Mouse (Mus musculus) forebrain, embryonic 11.5 days (tissue): ENCODE data around the gene Gnaq. TPM values are rescaled to one million over a fixed set of nuclear protein-coding genes. Genes with fewer than 3 reads are reported as not detected.
"Not testable (repeated sequence)": the region's sequence is repeated elsewhere in the genome, so short reads cannot be mapped to it uniquely, and the experiment has no call there.

Experiments used
- ATAC-seq: fragments of 200-750 bp; cut with Nextera tagmentation; replicated peaks from 2 replicates; pipeline ENCODE4 v1.8.0; 2017; ENCODE audit warnings: moderate TSS enrichment; ENCODE audit not compliant: low FRiP score
- DNase-seq: peaks from one replicate; pipeline ENCODE4 v3.0.0-alpha.2; 2017; ENCODE audit warnings: low spot score
- H3K27ac ChIP-seq: fragments of 300-500 bp; sonication (generic); 2 replicates; pipeline ENCODE4 v1.5.1; 2014; ENCODE audit warnings: low read depth, low read length
- H3K27me3 ChIP-seq: fragments of 300-500 bp; sonication (generic); 2 replicates; pipeline ENCODE4 v1.6.1; 2014; ENCODE audit warnings: mild to moderate bottlenecking, low read length, mixed read lengths; ENCODE audit not compliant: control insufficient read depth, insufficient read depth
- H3K36me3 ChIP-seq: fragments of 300-500 bp; sonication (generic); 2 replicates; pipeline ENCODE4 v1.6.1; 2014; ENCODE audit warnings: mild to moderate bottlenecking, low read length, moderate library complexity, mixed read lengths; ENCODE audit not compliant: control insufficient read depth, insufficient read depth
- H3K4me1 ChIP-seq: fragments of 300-500 bp; sonication (generic); replicated peaks from 2 replicates; pipeline ENCODE4 v1.6.1; 2014; ENCODE audit warnings: low read length, mixed read lengths; ENCODE audit not compliant: control insufficient read depth, insufficient read depth
- H3K4me2 ChIP-seq: fragments of 300-500 bp; sonication (generic); 2 replicates; pipeline ENCODE4 v1.6.1; 2014; ENCODE audit warnings: low read depth, mild to moderate bottlenecking, low read length, moderate library complexity, mixed read lengths; ENCODE audit not compliant: severe bottlenecking
- H3K4me3 ChIP-seq: fragments of 300-500 bp; sonication (generic); 2 replicates; pipeline ENCODE4 v1.5.1; 2014; ENCODE audit warnings: low read depth, low read length
- H3K9ac ChIP-seq: fragments of 300-500 bp; sonication (generic); 2 replicates; pipeline ENCODE4 v1.6.1; 2014; ENCODE audit warnings: low read length
- H3K9me3 ChIP-seq: fragments of 300-500 bp; sonication (generic); 2 replicates; pipeline ENCODE4 v1.6.1; 2016; ENCODE audit warnings: low read length, mixed read lengths; ENCODE audit not compliant: control insufficient read depth
- WGBS: fragments of 180-500 bp; shearing (Covaris S2); extraction: QIAGEN DNeasy Blood & Tissue Kit; methylation state at CpG from one replicate; pipeline ENCODE4 v1.1.7; 2014; 5-methylcytosine and 5-hydroxymethylcytosine counted together
- polyA plus RNA-seq: library from polyadenylated mRNA; unstranded; fragments of >200 nt; fragmentation: Nextera tagmentation; extraction: Ambion mirVana; gene quantifications from 2 replicates; pipeline ENCODE4 v1.2.1, GENCODE M21; 2014

Gene Gnaq
- polyA plus RNA-seq, 1 experiment from 2014 or later: 19.7 TPM

DNA sequence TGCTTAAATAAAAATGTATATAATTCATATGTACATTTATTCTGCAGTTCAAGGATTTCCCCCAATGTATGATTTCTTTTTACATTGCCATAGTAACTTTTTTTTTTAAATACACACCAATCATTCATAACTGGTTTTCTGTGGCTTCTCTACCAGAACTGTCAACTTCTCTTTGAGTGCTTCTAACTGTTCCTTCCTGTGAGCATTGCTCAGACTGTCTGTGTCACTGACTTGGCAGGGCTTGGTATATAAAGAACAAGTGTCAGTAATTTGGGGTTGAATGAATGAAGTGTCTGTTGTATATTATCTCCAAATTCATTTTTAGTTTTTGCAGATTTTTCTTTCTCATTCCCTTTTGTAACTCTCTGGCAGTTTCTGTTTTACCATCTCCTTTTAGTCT is 21.8 kb downstream of the Gnaq start:
- Histone ChIP-seq H3K27ac (no peak overlapping the region), H3K27me3 (no peaks in the 10 kb centered on the region), H3K9ac (no peak overlapping the region), H3K4me3 (no peak overlapping the region), H3K4me2 (no peak overlapping the region), H3K36me3 (no peaks in the 10 kb centered on the region), H3K9me3 (no peaks in the 10 kb centered on the region), H3K4me1 (no peaks in the 10 kb centered on the region)
- DNase-seq (no peak), ATAC-seq (no peak)

DNA sequence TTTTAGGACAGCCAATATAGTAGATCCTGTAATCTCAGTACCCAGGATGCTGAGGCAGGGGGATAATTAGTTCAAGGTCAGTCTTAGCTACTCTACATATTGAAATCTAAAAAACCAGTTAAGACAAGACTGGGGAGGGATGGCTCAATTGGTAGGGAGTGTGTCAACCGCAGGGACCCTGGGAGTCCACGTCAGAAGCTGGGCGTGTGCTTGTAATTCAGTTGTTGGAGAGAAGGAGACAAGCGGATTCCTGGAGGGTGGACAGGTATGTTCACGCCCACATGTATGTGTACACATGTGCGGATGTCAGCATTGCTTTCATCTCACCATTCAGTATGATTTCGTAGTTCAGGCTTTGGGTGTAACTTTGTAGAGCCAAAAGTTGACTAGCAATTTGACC is 24.5 kb downstream of the Gnaq start:
- ATAC-seq: no peak
- no peak for DNase-seq
- no peaks in the 10 kb centered on the region for H3K36me3 ChIP-seq
- H3K27ac ChIP-seq: no peak overlapping the region
- H3K27me3 ChIP-seq: no peaks in the 10 kb centered on the region
- no peak overlapping the region for H3K4me3 ChIP-seq
- H3K4me2 ChIP-seq: no peak overlapping the region
- no peak overlapping the region for H3K9ac ChIP-seq
- H3K4me1 ChIP-seq: no peaks in the 10 kb centered on the region
- 96% methylated on average over 7 of the region's 7 CpGs for WGBS
- H3K9me3 ChIP-seq: no peaks in the 10 kb centered on the region

- DNase-seq: no peak
- Histone ChIP-seq H3K4me2 (no peak overlapping the region), H3K4me3 (no peak overlapping the region), H3K9ac (no peak overlapping the region), H3K36me3 (no peaks in the 10 kb centered on the region), H3K27ac (no peak overlapping the region), H3K27me3 (no peaks in the 10 kb centered on the region), H3K4me1 (no peaks in the 10 kb centered on the region), H3K9me3 (no peaks in the 10 kb centered on the region)
- 92% methylated on average over 2 of the region's 2 CpGs for WGBS
- no peak for ATAC-seq
These were observed 28.1 kb downstream of the Gnaq start for GRCm38 (mm10) chr19:16160759-16161158.

DNA sequence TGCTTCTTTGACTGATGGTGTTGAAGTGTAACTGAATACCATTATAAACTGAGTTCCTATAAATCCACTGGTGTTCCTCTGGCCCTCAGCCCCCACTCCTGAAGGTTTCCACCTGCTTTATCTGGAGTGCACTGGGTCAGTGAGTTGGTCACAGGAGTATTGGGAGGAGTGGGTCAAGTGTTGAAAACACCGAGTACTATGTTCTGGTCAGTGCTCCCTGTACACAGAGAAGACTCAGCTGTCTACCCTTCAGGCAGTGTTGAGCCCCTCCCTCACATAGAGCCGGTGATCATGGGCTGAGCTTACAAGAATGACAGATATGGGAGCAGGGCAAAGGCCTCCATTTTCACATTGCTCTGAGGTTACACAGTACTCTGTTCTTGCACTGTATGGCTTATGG is 28.6 kb downstream of the Gnaq start:
- H3K9ac ChIP-seq: no peak overlapping the region
- ATAC-seq (no peak), DNase-seq (no peak)

DNA sequence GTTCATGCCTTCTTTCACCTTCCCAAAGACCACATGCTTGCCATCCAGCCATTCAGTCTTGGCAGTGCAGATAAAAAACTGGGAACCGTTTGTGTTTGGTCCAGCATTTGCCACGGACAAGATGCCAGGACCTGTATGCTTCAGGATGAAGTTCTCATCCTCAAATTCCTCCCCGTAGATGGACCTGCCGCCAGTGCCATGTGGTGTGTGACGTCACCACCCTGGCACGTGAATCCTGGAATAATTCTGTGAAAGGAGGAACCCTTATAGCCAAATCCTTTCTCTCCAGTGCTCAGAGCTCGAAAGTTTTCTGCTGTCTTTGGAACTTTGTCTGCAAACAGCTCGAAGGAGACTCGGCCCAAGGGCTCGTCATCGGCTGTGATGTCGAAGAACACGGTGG is 31.8 kb downstream of the Gnaq start:
- H3K4me1 ChIP-seq, H3K27ac ChIP-seq, ATAC-seq, H3K27me3 ChIP-seq, H3K9me3 ChIP-seq, H3K36me3 ChIP-seq, H3K4me3 ChIP-seq, H3K9ac ChIP-seq, DNase-seq, H3K4me2 ChIP-seq: not testable (repeated sequence)
- 93% methylated on average over 13 of the region's 13 CpGs for WGBS

More for the DNA sequence above, 28.6 kb downstream of the Gnaq start:
- no peaks in the 10 kb centered on the region for H3K27me3 ChIP-seq
- no peaks in the 10 kb centered on the region for H3K36me3 ChIP-seq
- no peak overlapping the region for H3K27ac ChIP-seq
- H3K9me3 ChIP-seq: no peaks in the 10 kb centered on the region
- H3K4me3 ChIP-seq: no peak overlapping the region
- no peak overlapping the region for H3K4me2 ChIP-seq
- H3K4me1 ChIP-seq: no peaks in the 10 kb centered on the region
- WGBS: 78% methylated on average over 2 of the region's 2 CpGs

GRCm38 (mm10) chr19:16167185-16167584 is 34.6 kb downstream of the Gnaq start:
- Histone ChIP-seq H3K36me3 (no peaks in the 10 kb centered on the region), H3K4me1 (peaks cover 10% of the 10 kb centered on the region; the same call in 1 of the 2 replicates), H3K9me3 (no peaks in the 10 kb centered on the region), H3K9ac (no peak overlapping the region), H3K4me3 (no peak overlapping the region), H3K4me2 (no peak overlapping the region), H3K27me3 (no peaks in the 10 kb centered on the region), H3K27ac (no peak overlapping the region)
- no peak for DNase-seq
- 75% methylated on average over 4 of the region's 4 CpGs for WGBS
- no peak for ATAC-seq

DNA sequence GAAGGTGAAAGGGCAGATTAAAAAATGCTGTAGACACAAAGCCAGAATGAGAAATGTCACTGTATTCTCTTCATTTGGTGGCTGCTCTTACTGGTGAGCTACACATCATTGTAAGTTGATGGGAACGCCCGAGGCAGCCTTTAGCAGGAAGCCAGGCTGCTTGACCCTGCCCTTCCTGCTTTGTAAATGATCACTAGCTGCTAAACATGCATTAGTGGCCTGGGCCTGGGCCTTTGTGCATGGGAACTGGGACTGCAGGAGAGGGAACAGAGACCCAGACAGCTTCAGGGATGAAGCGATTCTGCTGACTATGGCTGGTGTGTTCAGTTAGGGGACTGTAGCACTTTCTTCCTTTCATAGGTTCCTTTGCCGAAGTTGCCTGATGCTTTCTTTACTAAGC is 35.6 kb downstream of the Gnaq start:
- Histone ChIP-seq H3K9ac (no peak overlapping the region), H3K36me3 (no peaks in the 10 kb centered on the region), H3K4me1 (peaks cover 10% of the 10 kb centered on the region; the same call in 1 of the 2 replicates), H3K4me2 (no peak overlapping the region), H3K4me3 (no peak overlapping the region), H3K9me3 (no peaks in the 10 kb centered on the region), H3K27me3 (no peaks in the 10 kb centered on the region), H3K27ac (peak overlapping the region; percentile 62)
- WGBS: 34% methylated on average over 4 of the region's 4 CpGs
- peak; percentile 64; the same call in 1 of the 2 replicates for ATAC-seq
- DNase-seq: peak; percentile 68

DNA sequence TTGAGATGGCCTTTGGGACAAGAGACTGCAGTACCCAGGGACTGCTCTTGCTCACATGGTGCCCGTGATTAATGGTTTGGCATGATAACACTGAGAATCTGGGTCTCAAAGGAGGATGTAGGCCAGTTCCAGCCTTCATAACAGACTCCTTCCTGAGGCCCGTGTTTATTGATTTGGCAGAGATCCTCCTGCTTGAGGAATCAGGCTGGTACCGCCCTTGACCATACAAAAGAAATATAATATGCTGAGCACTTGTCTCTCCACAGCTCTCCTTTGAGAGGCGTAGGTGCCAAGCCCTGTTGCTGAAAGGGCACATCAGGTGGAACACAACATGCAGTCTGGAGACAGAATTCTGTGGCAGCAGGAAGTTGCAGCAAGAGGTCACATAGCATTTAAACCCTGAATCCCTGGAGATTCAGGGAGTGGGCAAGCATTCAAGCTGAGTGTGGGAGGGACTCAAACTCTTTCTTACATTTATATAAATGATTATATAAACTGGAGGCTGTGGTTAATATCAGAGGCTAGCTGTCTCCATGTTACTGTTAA is 36.1 kb downstream of the Gnaq start:
- Histone ChIP-seq H3K9ac (no peak overlapping the region), H3K4me2 (no peak overlapping the region), H3K36me3 (no peaks in the 10 kb centered on the region), H3K9me3 (no peaks in the 10 kb centered on the region), H3K4me1 (peaks cover 10% of the 10 kb centered on the region; the same call in 1 of the 2 replicates), H3K27ac (peak overlapping the region; percentile 62; the same call in 1 of the 2 replicates), H3K27me3 (no peaks in the 10 kb centered on the region), H3K4me3 (no peak overlapping the region)
- DNase-seq: no peak
- ATAC-seq: 0 out of 2 replicates have a peak, but pooled peaks have one; percentile 27
- WGBS: 57% methylated on average over 4 of the region's 4 CpGs

DNA sequence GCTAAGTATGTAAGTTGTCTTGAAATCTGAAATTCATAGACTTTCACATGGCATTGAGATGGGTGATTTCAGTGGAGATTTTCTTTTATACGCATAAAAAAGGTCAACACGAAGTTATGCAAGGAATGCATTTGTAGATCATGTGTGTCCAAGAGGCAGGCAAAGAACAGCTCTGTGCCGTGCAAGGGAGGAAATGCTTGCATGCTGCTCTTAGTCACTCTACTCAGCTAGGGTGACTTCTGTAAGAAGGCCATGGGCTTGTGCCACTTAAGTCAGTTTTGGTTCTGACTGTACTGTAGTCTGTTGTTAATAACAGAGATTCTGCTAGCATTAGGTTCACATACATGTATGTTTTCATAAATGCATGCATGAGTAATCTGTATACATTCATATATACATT is 38.1 kb downstream of the Gnaq start:
- Histone ChIP-seq H3K4me3 (no peak overlapping the region), H3K9me3 (no peaks in the 10 kb centered on the region), H3K27ac (no peak overlapping the region), H3K27me3 (no peaks in the 10 kb centered on the region), H3K4me2 (no peak overlapping the region), H3K9ac (no peak overlapping the region), H3K36me3 (no peaks in the 10 kb centered on the region), H3K4me1 (peaks cover 10% of the 10 kb centered on the region; the same call in 1 of the 2 replicates)
- WGBS: 89% methylated on average over 3 of the region's 3 CpGs
- no peak for DNase-seq
- ATAC-seq: no peak
